Mouse (Mus musculus) C2C12 (cell line): ENCODE data around the gene Tmem219. TPM values are rescaled to one million over a fixed set of nuclear protein-coding genes. Genes with fewer than 3 reads are reported as not detected.

Experiments
- H3K27me3 ChIP-seq: one replicate; pipeline ENCODE4 v1.6.1; 2011; ENCODE audit not compliant: control insufficient read depth, insufficient read depth, insufficient read length
- H3K36me3 ChIP-seq: one replicate; pipeline ENCODE4 v1.6.1; 2011; ENCODE audit not compliant: control insufficient read depth, insufficient read depth
- H3K4me3 ChIP-seq: one replicate; pipeline ENCODE4 v1.5.1; 2011; ENCODE audit warnings: mild to moderate bottlenecking, control low read depth; ENCODE audit not compliant: poor library complexity, insufficient read depth, severe bottlenecking
- H3K79me2 ChIP-seq: one replicate; pipeline ENCODE4 v1.6.1; 2011; ENCODE audit not compliant: control insufficient read depth, insufficient read depth
- H3K79me3 ChIP-seq: one replicate; pipeline ENCODE4 v1.6.1; 2011; ENCODE audit warnings: low read depth, control low read depth
- H3ac ChIP-seq: one replicate; pipeline ENCODE3; 2011; ENCODE audit warnings: low read depth; ENCODE audit not compliant: control insufficient read depth, insufficient read length
- CEBPB ChIP-seq: IDR thresholded peaks from one replicate; pipeline ENCODE4 v1.6.1; 2011; ENCODE audit warnings: low read depth, mild to moderate bottlenecking, control low read depth, moderate library complexity
- CTCF ChIP-seq: IDR thresholded peaks from one replicate; pipeline ENCODE4 v1.5.1; 2011; ENCODE audit not compliant: control insufficient read depth, insufficient read depth, insufficient read length
- FOSL1 ChIP-seq: IDR thresholded peaks from one replicate; pipeline ENCODE4 v1.8.0; 2011; ENCODE audit warnings: mild to moderate bottlenecking, low read length; ENCODE audit not compliant: poor library complexity, insufficient read depth, severe bottlenecking
- MAX ChIP-seq: IDR thresholded peaks from one replicate; pipeline ENCODE4 v1.6.1; 2011; ENCODE audit warnings: mild to moderate bottlenecking, control low read depth
- MYOD1 ChIP-seq: IDR thresholded peaks from one replicate; pipeline ENCODE4 v1.6.1; 2011; ENCODE audit warnings: low read depth; ENCODE audit not compliant: control insufficient read depth, insufficient read length
- MYOG ChIP-seq: IDR thresholded peaks from one replicate; pipeline ENCODE4 v1.6.1; 2011; ENCODE audit not compliant: control insufficient read depth, insufficient read length; ENCODE audit errors: extremely low read depth
- USF1 ChIP-seq: IDR thresholded peaks from one replicate; pipeline ENCODE4 v1.6.1; 2011; ENCODE audit warnings: low read depth, mild to moderate bottlenecking, control low read depth, moderate library complexity
- polyA plus RNA-seq: library from polyadenylated mRNA; unstranded; fragments of >200 nt; fragmentation: generic; extraction: Trizol; gene quantifications from one replicate; pipeline ENCODE4 v1.2.1, GENCODE M21; 2012; ENCODE audit warnings: missing spikeins

Tmem219 gene
- polyA plus RNA-seq, 1 experiment, result 26.7 TPM

DNA sequence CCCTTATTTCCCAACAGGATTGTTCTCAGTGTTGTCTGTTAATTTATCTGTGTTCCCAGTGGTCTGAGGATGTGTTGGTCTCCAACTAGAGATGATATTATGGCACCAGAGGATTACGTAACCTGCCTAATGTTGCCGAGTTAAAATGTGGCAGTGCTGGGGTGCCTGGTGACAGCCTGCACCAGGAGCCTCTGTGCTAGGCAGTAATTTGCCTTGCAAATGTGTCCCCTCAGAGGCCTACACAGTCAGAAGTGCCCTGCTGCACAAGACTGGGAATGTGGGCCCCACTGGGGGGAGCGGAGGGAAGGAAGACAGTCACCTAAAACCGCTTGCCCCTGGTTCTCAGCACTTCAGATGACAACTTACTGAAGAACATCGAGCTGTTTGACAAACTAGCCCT lies 19.1 kb upstream of the Tmem219 start:
- TF ChIP-seq MYOD1 (no peak), MYOG (no peak), FOSL1 (no peak)
- no peaks in the 10 kb centered on the region for H3K27me3 ChIP-seq
- peaks cover 9% of the 10 kb centered on the region for H3K36me3 ChIP-seq
- no peak overlapping the region for H3K4me3 ChIP-seq
- no peaks in the 10 kb centered on the region for H3K79me2 ChIP-seq
- no peaks in the 10 kb centered on the region for H3K79me3 ChIP-seq
- no peak overlapping the region for H3ac ChIP-seq

DNA sequence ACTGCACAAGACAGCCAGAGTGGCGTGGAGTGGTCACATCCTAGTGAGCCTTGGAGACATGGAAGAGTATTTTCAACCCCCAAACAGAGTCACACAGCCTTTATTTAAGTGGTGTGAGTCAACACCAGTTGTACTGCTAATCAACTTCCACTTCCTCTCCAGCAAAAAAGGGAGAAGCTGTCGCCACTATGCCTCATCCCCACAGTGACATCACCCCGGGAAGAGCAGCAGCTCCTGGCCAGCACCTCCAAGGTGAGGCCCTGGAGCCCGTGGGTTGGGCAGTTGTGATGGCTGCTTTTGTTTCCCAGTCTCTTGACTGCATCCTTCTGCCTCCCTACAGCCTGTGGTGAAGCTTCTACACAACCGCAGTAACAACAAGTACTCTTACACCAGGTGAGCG lies 18.5 kb upstream of the Tmem219 start:
- no peaks in the 10 kb centered on the region for H3K79me3 ChIP-seq
- H3K36me3 ChIP-seq, result peaks cover 13% of the 10 kb centered on the region
- H3ac ChIP-seq, result no peak overlapping the region
- no peaks in the 10 kb centered on the region for H3K79me2 ChIP-seq
- TF ChIP-seq CTCF, result no peak
- no peak for TF ChIP-seq MAX
- no peak for TF ChIP-seq CEBPB
- TF ChIP-seq FOSL1, result no peak
- TF ChIP-seq MYOG, result no peak
- no peak for TF ChIP-seq USF1
- TF ChIP-seq MYOD1, result no peak
- no peaks in the 10 kb centered on the region for H3K27me3 ChIP-seq
- no peak overlapping the region for H3K4me3 ChIP-seq

DNA sequence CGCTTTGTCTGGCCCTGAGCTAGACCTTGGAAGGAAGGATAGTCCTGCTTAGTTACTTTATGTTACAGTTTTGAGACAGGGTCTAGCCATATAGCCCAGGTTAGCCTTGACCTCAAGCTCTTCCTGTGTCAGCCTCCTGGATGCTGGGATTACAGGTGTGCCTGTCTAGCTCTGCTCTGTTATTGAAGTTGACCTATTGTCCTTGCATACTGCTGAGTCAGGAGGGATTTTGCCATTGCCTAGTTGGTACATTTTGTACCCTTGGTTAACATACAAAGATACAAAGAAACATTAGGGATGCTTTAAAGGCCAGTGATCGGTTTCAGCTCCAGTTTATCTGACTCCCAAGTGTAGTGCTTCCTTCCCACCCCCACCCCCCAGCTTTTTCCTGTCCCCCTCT lies 9.9 kb upstream of the Tmem219 start:
- Histone ChIP-seq H3K27me3 (no peaks in the 10 kb centered on the region), H3K4me3 (no peak overlapping the region), H3ac (no peak overlapping the region), H3K36me3 (peaks cover 22% of the 10 kb centered on the region), H3K79me3 (no peaks in the 10 kb centered on the region), H3K79me2 (peaks cover 13% of the 10 kb centered on the region)
- no peak for TF ChIP-seq MYOD1
- no peak for TF ChIP-seq MAX
- no peak for TF ChIP-seq FOSL1
- TF ChIP-seq CTCF, result no peak
- TF ChIP-seq MYOG, result no peak
- TF ChIP-seq USF1, result no peak
- no peak for TF ChIP-seq CEBPB

DNA sequence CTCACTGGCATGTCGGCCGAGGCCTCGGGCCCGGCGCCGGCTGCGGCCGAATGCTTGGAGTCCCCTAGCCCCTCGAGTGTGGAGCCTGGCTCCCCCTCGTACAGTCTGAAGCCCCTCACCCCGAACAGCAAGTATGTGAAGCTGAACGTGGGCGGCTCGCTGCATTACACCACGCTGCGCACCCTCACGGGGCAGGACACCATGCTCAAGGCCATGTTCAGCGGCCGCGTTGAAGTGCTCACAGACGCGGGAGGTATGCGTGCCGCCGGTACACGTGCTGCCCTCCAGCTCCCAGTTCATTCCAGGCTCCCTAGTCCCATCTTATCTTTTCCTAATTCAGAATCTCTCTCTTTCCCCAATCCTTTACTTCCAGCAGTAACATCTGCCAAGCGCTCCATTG lies 6.3 kb upstream of the Tmem219 start:
- H3ac ChIP-seq, result peak overlapping the region; percentile 95
- peaks cover 13% of the 10 kb centered on the region for H3K79me2 ChIP-seq
- H3K27me3 ChIP-seq, result no peaks in the 10 kb centered on the region
- no peaks in the 10 kb centered on the region for H3K79me3 ChIP-seq
- H3K4me3 ChIP-seq, result peak overlapping the region; percentile 60
- H3K36me3 ChIP-seq, result peaks cover 13% of the 10 kb centered on the region
- no peak for TF ChIP-seq MYOG
- no peak for TF ChIP-seq USF1
- no peak for TF ChIP-seq MAX

DNA sequence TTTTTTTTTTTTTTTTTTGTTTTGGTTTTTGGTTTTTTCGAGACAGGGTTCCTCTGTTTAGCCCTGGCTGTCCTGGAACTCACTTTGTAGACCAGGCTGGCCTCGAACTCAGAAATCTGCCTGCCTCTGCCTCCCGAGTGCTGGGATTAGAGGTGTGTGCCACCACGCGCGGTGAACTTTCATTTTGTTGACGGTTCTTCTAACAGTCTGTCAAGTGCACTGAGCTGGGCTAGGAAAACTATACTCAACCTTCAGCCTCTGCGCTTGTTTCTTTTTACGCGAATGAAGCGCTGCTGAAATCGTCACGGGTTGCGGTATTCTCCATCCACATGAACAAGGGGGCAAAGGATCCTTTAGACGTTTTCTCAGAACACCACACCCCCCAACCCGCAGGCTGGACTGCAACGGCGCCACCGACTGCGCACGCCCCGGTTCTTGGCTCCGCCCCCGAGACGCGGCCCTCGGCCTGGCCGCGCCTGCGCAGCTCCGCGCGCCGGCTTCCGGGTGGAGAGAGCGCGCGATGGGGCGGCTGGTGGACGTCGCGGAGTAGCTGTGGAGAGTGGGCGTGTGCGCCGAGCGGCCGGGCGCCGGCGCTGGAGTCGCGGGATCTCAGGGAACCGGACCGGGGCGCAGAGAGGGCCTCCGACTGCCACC lies 5.8 kb upstream of the Tmem219 start, which contains the start of gene Kctd13:
Gene Kctd13 (plus strand): TSS at position 496 of the 654 bp plus-strand sequence.
- Histone ChIP-seq H3K79me2 (peaks cover 13% of the 10 kb centered on the region), H3K79me3 (no peaks in the 10 kb centered on the region), H3K27me3 (no peaks in the 10 kb centered on the region), H3K4me3 (peak within 1 kb of the TSS; percentile 60), H3ac (peak within 1 kb of the TSS; percentile 95), H3K36me3 (peaks cover 13% of the 10 kb centered on the region)
- TF ChIP-seq USF1 (no peak), MAX (peak; percentile 11)

DNA sequence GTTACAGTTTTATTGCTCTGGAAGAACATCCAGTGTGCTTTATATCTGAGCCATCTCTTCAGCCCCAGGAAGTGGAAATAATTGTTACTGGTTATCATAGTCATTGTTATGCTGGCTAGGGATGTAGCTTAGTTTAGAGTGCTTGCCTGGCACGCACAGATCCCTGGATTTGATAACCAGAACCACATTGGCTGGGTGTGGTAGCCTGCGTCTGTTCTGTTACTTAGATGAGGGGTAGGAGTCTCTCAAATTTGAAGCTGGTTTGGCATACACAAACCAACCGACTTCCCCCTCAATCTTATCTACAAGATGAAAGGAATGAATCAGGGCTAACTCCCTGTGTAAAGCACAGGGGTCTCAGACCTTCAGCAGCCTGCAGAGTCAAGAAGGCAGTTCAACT lies 3.6 kb upstream of the Tmem219 start:
- Histone ChIP-seq H3K4me3 (no peak overlapping the region), H3K27me3 (no peaks in the 10 kb centered on the region), H3ac (no peak overlapping the region), H3K79me3 (no peaks in the 10 kb centered on the region), H3K36me3 (peaks cover 5% of the 10 kb centered on the region), H3K79me2 (peaks cover 13% of the 10 kb centered on the region)
- TF ChIP-seq FOSL1 (no peak), MYOD1 (no peak), USF1 (no peak), CEBPB (no peak), MYOG (no peak), MAX (no peak), CTCF (no peak)
